Mouse (Mus musculus) embryonic fibroblast, embryonic 13.5 days (primary cell): ENCODE results near the gene Olfr94.

Experiments used
- CTCF ChIP-seq: IDR thresholded peaks from 2 replicates; pipeline ENCODE4 v1.5.1; 2011; ENCODE audit warnings: mild to moderate bottlenecking, control low read depth, low read length, moderate library complexity, borderline replicate concordance; ENCODE audit not compliant: insufficient read depth
- POLR2A ChIP-seq: IDR thresholded peaks from 2 replicates; pipeline ENCODE4 v1.6.1; 2011; ENCODE audit warnings: low read depth, mild to moderate bottlenecking, control low read depth, low read length, moderate library complexity

- TF ChIP-seq POLR2A, result no peak
- peak; percentile 58; the same call in 1 of the 2 replicates for TF ChIP-seq CTCF
These were observed 49.8 kb upstream of the Olfr94 start for GRCm38 (mm10) chr17:37250544-37250943.
